Mouse (Mus musculus) hindbrain, postnatal 0 days (tissue): ENCODE data around the gene Ppp3cb. TPM values are rescaled to one million over a fixed set of nuclear protein-coding genes. Genes with fewer than 3 reads are reported as not detected.

Experiments used
- ATAC-seq: fragments of 200-750 bp; cut with Nextera tagmentation; 2 replicates; pipeline ENCODE4 v1.8.0; 2017; ENCODE audit warnings: mild to moderate bottlenecking, moderate TSS enrichment, moderate library complexity
- DNase-seq: peaks from one replicate; pipeline ENCODE4 v3.0.0-alpha.2; 2015; ENCODE audit warnings: low spot score
- H3K27ac ChIP-seq: fragments of 300-500 bp; sonication (generic); 2 replicates; pipeline ENCODE4 v1.5.1; 2014; ENCODE audit warnings: mild to moderate bottlenecking
- H3K27me3 ChIP-seq: fragments of 300-500 bp; sonication (generic); 2 replicates; pipeline ENCODE4 v1.6.1; 2014; ENCODE audit warnings: low read length, mixed read lengths; ENCODE audit not compliant: insufficient read depth
- H3K36me3 ChIP-seq: fragments of 300-500 bp; sonication (generic); 2 replicates; pipeline ENCODE4 v1.6.1; 2014; ENCODE audit warnings: low read length, mixed read lengths; ENCODE audit not compliant: insufficient read depth
- H3K4me1 ChIP-seq: fragments of 300-500 bp; sonication (generic); 2 replicates; pipeline ENCODE4 v1.6.1; 2014; ENCODE audit warnings: antibody characterized with exemption, low read length, mixed read lengths; ENCODE audit not compliant: insufficient read depth
- H3K4me2 ChIP-seq: fragments of 300-500 bp; sonication (generic); 2 replicates; pipeline ENCODE4 v1.6.1; 2014; ENCODE audit warnings: low read depth, mild to moderate bottlenecking, low read length, moderate library complexity, mixed read lengths
- H3K4me3 ChIP-seq: fragments of 300-500 bp; sonication (generic); 2 replicates; pipeline ENCODE4 v1.5.1; 2014; ENCODE audit warnings: low read length
- H3K9ac ChIP-seq: fragments of 300-500 bp; sonication (generic); replicated peaks from 2 replicates; pipeline ENCODE4 v1.6.1; 2014; ENCODE audit warnings: mild to moderate bottlenecking, low read length, moderate library complexity, mixed read lengths
- H3K9me3 ChIP-seq: fragments of 300-500 bp; sonication (generic); 2 replicates; pipeline ENCODE4 v1.6.1; 2016; ENCODE audit warnings: low read length, mixed read lengths
- CTCF ChIP-seq: IDR thresholded peaks from 2 replicates; pipeline ENCODE4 v1.5.1; 2016; ENCODE audit warnings: antibody characterized with exemption, control low read depth, low read depth
- WGBS: fragments of 180-500 bp; shearing (Covaris S2); extraction: QIAGEN DNeasy Blood & Tissue Kit; methylation state at CpG from one replicate; pipeline ENCODE4 v1.1.7; 2014; 5-methylcytosine and 5-hydroxymethylcytosine counted together
- polyA plus RNA-seq: library from polyadenylated mRNA; unstranded; fragments of >200 nt; fragmentation: Nextera tagmentation; extraction: Ambion mirVana; gene quantifications from 2 replicates; pipeline ENCODE4 v1.2.1, GENCODE M21; 2015
- total RNA-seq: library from RNA; depleted of rRNA; stranded (reverse); fragments of >200 nt; gene quantifications from 2 replicates; pipeline ENCODE4 v1.2.3, GENCODE M21; 2014

The Ppp3cb gene
- total and polyA plus RNA-seq, 2 experiments from 2014 or later = 94.7 to 130 TPM

- no peak overlapping the region for H3K4me3 ChIP-seq
- H3K4me2 ChIP-seq = no peak overlapping the region
- peaks cover 51% of the 10 kb centered on the region for H3K36me3 ChIP-seq
- H3K27ac ChIP-seq = no peak overlapping the region
- no peak for ATAC-seq
- H3K9ac ChIP-seq = no peak overlapping the region
- no peaks in the 10 kb centered on the region for H3K27me3 ChIP-seq
- TF ChIP-seq CTCF = no peak
- 72% methylated on average over 12 of the region's 12 CpGs for WGBS
- no peak for DNase-seq
- no peaks in the 10 kb centered on the region for H3K9me3 ChIP-seq
- no peaks in the 10 kb centered on the region for H3K4me1 ChIP-seq
These were observed 18.3 kb upstream of the Ppp3cb start for GRCm38 (mm10) chr14:20564692-20565091.

- WGBS = 95% methylated on average over 5 of the region's 5 CpGs
These were observed 15.5 kb upstream of the Ppp3cb start for GRCm38 (mm10) chr14:20561897-20562296.

GRCm38 (mm10) chr14:20550136-20550535 is 3.8 kb upstream of the Ppp3cb start:
- H3K9ac ChIP-seq = no peak overlapping the region
- H3K36me3 ChIP-seq = peaks cover 29% of the 10 kb centered on the region
- no peak overlapping the region for H3K4me3 ChIP-seq
- H3K27ac ChIP-seq = no peak overlapping the region
- H3K27me3 ChIP-seq = no peaks in the 10 kb centered on the region
- no peaks in the 10 kb centered on the region for H3K9me3 ChIP-seq
- no peaks in the 10 kb centered on the region for H3K4me1 ChIP-seq
- no peak for TF ChIP-seq CTCF
- ATAC-seq = no peak
- 86% methylated on average over 2 of the region's 2 CpGs for WGBS
- H3K4me2 ChIP-seq = no peak overlapping the region
- no peak for DNase-seq

More at GRCm38 (mm10) chr14:20561897-20562296, 15.5 kb upstream of the Ppp3cb start:
- peaks cover 60% of the 10 kb centered on the region for H3K36me3 ChIP-seq
- H3K4me1 ChIP-seq = no peaks in the 10 kb centered on the region
- H3K9me3 ChIP-seq = no peaks in the 10 kb centered on the region
- H3K4me3 ChIP-seq = no peak overlapping the region
- DNase-seq (no peak), ATAC-seq (no peak)
- no peak overlapping the region for H3K4me2 ChIP-seq
- no peak for TF ChIP-seq CTCF
- H3K9ac ChIP-seq = no peak overlapping the region
- H3K27ac ChIP-seq = no peak overlapping the region
- H3K27me3 ChIP-seq = no peaks in the 10 kb centered on the region

- under 1% methylated on average over 51 of the region's 67 CpGs for WGBS
- H3K4me3 ChIP-seq = peak overlapping the region; percentile 71
- DNase-seq (peak; percentile 81), ATAC-seq (peak; percentile 95)
- no peak for TF ChIP-seq CTCF
- no peaks in the 10 kb centered on the region for H3K9me3 ChIP-seq
- H3K4me2 ChIP-seq = peak overlapping the region; percentile 59
- no peaks in the 10 kb centered on the region for H3K27me3 ChIP-seq
- H3K9ac ChIP-seq = peak overlapping the region; percentile 93
- H3K4me1 ChIP-seq = peaks cover 8% of the 10 kb centered on the region
- peak overlapping the region; percentile 97 for H3K27ac ChIP-seq
- H3K36me3 ChIP-seq = peaks cover 15% of the 10 kb centered on the region
These were observed 643 bp downstream of the Ppp3cb start for GRCm38 (mm10) chr14:20545529-20546331.

GRCm38 (mm10) chr14:20544467-20545411 is 1.6 kb downstream of the Ppp3cb start:
- peak overlapping the region; percentile 71 for H3K4me3 ChIP-seq
- no peaks in the 10 kb centered on the region for H3K9me3 ChIP-seq
- H3K27me3 ChIP-seq = no peaks in the 10 kb centered on the region
- TF ChIP-seq CTCF = no peak
- peak overlapping the region; percentile 59 for H3K4me2 ChIP-seq
- DNase-seq = no peak
- no peak for ATAC-seq
- 73% methylated on average over 7 of the region's 7 CpGs for WGBS
- no peak overlapping the region for H3K9ac ChIP-seq
- peaks cover 6% of the 10 kb centered on the region for H3K36me3 ChIP-seq
- no peak overlapping the region for H3K27ac ChIP-seq
- H3K4me1 ChIP-seq = peaks cover 8% of the 10 kb centered on the region

- TF ChIP-seq CTCF = no peak
- Histone ChIP-seq H3K9ac (no peak overlapping the region), H3K4me2 (no peak overlapping the region), H3K27me3 (no peaks in the 10 kb centered on the region), H3K4me1 (no peaks in the 10 kb centered on the region), H3K27ac (no peak overlapping the region), H3K4me3 (no peak overlapping the region), H3K36me3 (no peaks in the 10 kb centered on the region), H3K9me3 (no peaks in the 10 kb centered on the region)
- DNase-seq (no peak), ATAC-seq (no peak)
- WGBS = 95% methylated on average over 4 of the region's 4 CpGs
These were observed 16.7 kb downstream of the Ppp3cb start for GRCm38 (mm10) chr14:20529643-20530042.
